Mouse (Mus musculus) spleen, adult 10 weeks (tissue): ENCODE measurements around the gene Wdr66. TPM values are rescaled to one million over a fixed set of nuclear protein-coding genes. Genes with fewer than 3 reads are reported as not detected.

ENCODE experiments used
- polyA plus RNA-seq: library from polyadenylated mRNA; stranded (reverse); fragments of 350-450 nt; fragmentation: Illumina TruSeq; extraction: RNeasy Lipid Tissue Mini Kit (QIAGEN cat#74804); gene quantifications from one replicate; pipeline ENCODE4 v1.2.3, GENCODE M21; 2015; ENCODE audit warnings: low replicate concordance; ENCODE audit not compliant: insufficient read depth

Gene Wdr66
- polyA plus RNA-seq: 5.5 TPM

DNA sequence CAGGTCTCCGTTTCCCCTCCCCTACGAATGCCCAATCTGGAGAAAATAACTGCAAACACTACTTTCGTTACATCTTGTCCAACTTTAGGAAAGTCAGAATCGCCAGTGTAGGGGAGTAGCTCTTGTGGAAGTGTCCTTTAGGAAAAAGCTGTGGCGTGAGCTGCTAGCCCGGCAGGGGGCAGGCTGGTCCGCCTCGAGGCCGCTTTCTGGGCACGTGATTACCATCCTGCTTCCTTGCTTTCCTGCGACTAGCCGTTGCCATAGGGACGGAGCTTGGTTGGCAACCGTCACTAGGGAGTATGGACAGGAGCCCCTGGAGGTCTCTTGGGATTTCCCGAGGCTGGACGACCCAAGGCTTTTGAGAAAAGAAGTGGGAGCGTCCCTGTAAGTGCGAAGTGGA, at the start of gene Wdr66:
Gene Wdr66 (plus strand): TSS at position 269 of the 400 bp plus-strand sequence.

DNA sequence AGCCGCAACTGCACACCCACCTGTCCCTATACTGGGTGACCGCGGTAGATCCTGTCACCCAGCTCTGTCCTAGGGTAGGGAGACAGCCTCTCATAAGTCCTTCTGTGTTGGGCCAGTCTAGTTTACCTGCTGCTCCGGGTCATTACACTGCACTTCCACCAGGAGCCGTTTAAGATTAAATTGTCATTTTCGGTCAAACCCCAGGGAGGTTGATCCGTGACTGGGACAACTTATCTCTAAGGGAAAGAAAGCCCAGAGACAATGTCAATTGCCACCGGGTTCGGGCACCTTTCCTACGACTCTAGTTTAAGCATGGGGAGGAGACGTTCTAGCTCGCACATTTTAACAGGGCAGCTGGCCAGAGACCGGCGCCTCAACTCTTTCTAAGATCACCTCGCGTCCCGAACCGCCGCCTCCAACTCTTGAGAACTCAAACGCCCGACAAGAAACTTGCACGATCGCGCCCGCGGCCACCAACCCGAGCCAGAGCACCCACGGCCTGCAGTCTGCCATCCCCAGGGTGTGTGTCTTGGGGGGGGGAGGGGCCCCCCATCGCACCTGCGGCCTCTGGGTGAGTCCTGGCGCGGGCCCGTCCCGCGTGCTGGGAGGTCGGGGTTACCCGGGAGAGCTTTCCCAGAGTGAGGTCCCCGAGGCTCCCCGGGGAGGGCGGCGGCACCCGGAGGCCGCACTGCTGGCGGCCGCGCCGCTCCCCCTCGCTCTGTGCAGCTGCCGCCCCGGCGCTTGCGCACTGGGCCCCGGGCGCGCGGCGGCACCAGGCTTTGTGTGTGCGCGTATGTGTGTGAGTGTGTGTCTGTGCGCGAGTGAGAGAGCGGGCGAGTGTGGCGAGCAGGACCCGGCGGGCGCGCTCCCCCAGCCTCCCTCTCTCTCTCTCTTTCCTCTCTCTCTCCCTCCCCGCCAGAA, 92.1 kb downstream of the Wdr66 start, which contains the start of gene Bcl7a:
Gene Bcl7a (plus strand): TSS at position 128 of the 921 bp plus-strand sequence.

Other genes starting within 250 kb of the Wdr66 start
- 5.3 TPM for gene Orai1, start 237.0 kb upstream of the Wdr66 start, polyA plus RNA-seq
- gene Morn3, start 205.1 kb upstream of the Wdr66 start, polyA plus RNA-seq: not detected
- gene Tmem120b, start 183.7 kb upstream of the Wdr66 start, polyA plus RNA-seq: 8.3 TPM
- 49.0 TPM for gene Rhof, start 119.4 kb upstream of the Wdr66 start, polyA plus RNA-seq
- 16.1 TPM for gene Setd1b, start 109.9 kb upstream of the Wdr66 start, polyA plus RNA-seq
- gene Psmd9, start 82.7 kb upstream of the Wdr66 start, polyA plus RNA-seq: 8.7 TPM
- not detected for gene Hpd, start 69.4 kb upstream of the Wdr66 start, polyA plus RNA-seq
- gene Bcl7a, start 91.7 kb downstream of the Wdr66 start, polyA plus RNA-seq: 25.6 TPM
- gene Mlxip, start 142.7 kb downstream of the Wdr66 start, polyA plus RNA-seq: 83.7 TPM
- gene Lrrc43, start 237.2 kb downstream of the Wdr66 start, polyA plus RNA-seq: not detected
- not detected for gene Il31, start 237.4 kb downstream of the Wdr66 start, polyA plus RNA-seq